Mouse (Mus musculus): ENCODE results near the gene Olfr370. TPM values are rescaled to one million over a fixed set of nuclear protein-coding genes. Genes with fewer than 3 reads are reported as not detected.

Gene Olfr370
- total and polyA plus RNA-seq, 3 experiments: not detected

GRCm38 (mm10) chr8:83576921-83577320, 41.3 kb downstream of the Olfr370 start:
- no peak for DNase-seq (ENCODE audit: extremely low read depth)
- Histone ChIP-seq H3K36me3 (replicated peaks in 1 of 2; ENCODE audit: control insufficient read depth in 1 of 2, insufficient read depth in 1 of 2, low read length in 1 of 2) (peaks cover 7 to 72% of the 10 kb centered on the region in 2 experiments), H3K4me2 (ENCODE audit: insufficient read depth, low read depth, poor library complexity, severe bottlenecking) (no peak overlapping the region), H3K27ac (ENCODE audit: insufficient read depth, low read depth) (no peak overlapping the region), H3K4me3 (replicated peaks in 1 of 3; ENCODE audit: low read depth in 2 of 3, low read length in 2 of 3, poor library complexity in 1 of 3) (no peak overlapping the region), H3K4me1 (ENCODE audit: control insufficient read depth in 1 of 2, insufficient read depth in 2 of 2) (peaks cover 29 to 37% of the 10 kb centered on the region in 2 experiments), H3K79me2 (replicated peaks; ENCODE audit: control insufficient read depth, extremely low read depth, insufficient read depth, poor library complexity, severe bottlenecking) (peaks cover 14% of the 10 kb centered on the region), H3K9ac (ENCODE audit: insufficient read depth, low read depth) (no peak overlapping the region), H3K27me3 (replicated peaks) (no peaks in the 10 kb centered on the region), H3K9me3 (replicated peaks; ENCODE audit: low read length) (no peaks in the 10 kb centered on the region)
- TF ChIP-seq MAZ (IDR thresholded peaks at IDR 0.05; ENCODE audit: low read depth, low read length): no peak
- no peak for TF ChIP-seq MEF2A (IDR thresholded peaks at IDR 0.05; ENCODE audit: borderline replicate concordance, low read depth, low read length)
- TF ChIP-seq KAT2A (IDR thresholded peaks at IDR 0.05; ENCODE audit: insufficient replicate concordance, low read length): no peak
- TF ChIP-seq POLR2AphosphoS2 (IDR thresholded peaks at IDR 0.05; ENCODE audit: low read depth, low read length): no peak
- no peak for TF ChIP-seq MAFK (IDR thresholded peaks at IDR 0.05; ENCODE audit: insufficient replicate concordance, low read length)
- TF ChIP-seq CHD2 (IDR thresholded peaks at IDR 0.05; ENCODE audit: low read length): no peak
- TF ChIP-seq ZKSCAN1 (IDR thresholded peaks at IDR 0.05; ENCODE audit: borderline replicate concordance, low read depth, low read length): no peak
- no peak for TF ChIP-seq CHD1 (IDR thresholded peaks at IDR 0.05; ENCODE audit: low read depth, low read length)
- TF ChIP-seq MXI1 (IDR thresholded peaks at IDR 0.05; ENCODE audit: low read depth, low read length): no peak
- no peak for TF ChIP-seq JUND (conservative IDR thresholded peaks at IDR 0.05; ENCODE audit: low read depth, low read length)
- TF ChIP-seq PAX5 (IDR thresholded peaks at IDR 0.05; ENCODE audit: low read length): no peak
- TF ChIP-seq MYC (IDR thresholded peaks at IDR 0.05; ENCODE audit: low read depth, low read length): no peak
- no peak for TF ChIP-seq ELF1 (IDR thresholded peaks at IDR 0.05; ENCODE audit: low read depth, low read length)
- TF ChIP-seq ZMIZ1 (IDR thresholded peaks at IDR 0.05; ENCODE audit: low read depth, low read length): no peak
- no peak for TF ChIP-seq RAD21 (IDR thresholded peaks at IDR 0.05; ENCODE audit: low read depth, low read length)
- dilution Hi-C loops (cut with MboI; ENCODE audit: extremely low pct_ligation_motif_present, extremely low pct_unique_long_range_greater_than_20kb, low sequenced_read_pairs) (no loop called here), in situ Hi-C loops (cut with MboI; ENCODE audit: low pct_ligation_motif_present, low pct_unique_long_range_greater_than_20kb, low sequenced_read_pairs) (no loop called here)

GRCm38 (mm10) chr8:83577384-83577791, 41.8 kb downstream of the Olfr370 start:
- H3K9me3 ChIP-seq (replicated peaks; ENCODE audit: low read length): no peaks in the 10 kb centered on the region
- H3K4me1 ChIP-seq (ENCODE audit: control insufficient read depth in 1 of 2, insufficient read depth in 2 of 2): peaks cover 27 to 32% of the 10 kb centered on the region in 2 experiments

More at GRCm38 (mm10) chr8:83577384-83577791, 41.8 kb downstream of the Olfr370 start:
- Histone ChIP-seq H3K27me3 (replicated peaks) (no peaks in the 10 kb centered on the region), H3K9ac (ENCODE audit: insufficient read depth, low read depth) (no peak overlapping the region), H3K4me3 (replicated peaks in 1 of 3; ENCODE audit: low read depth in 2 of 3, low read length in 2 of 3, poor library complexity in 1 of 3) (no peak overlapping the region), H3K27ac (ENCODE audit: insufficient read depth, low read depth) (no peak overlapping the region), H3K4me2 (ENCODE audit: insufficient read depth, low read depth, poor library complexity, severe bottlenecking) (no peak overlapping the region), H3K79me2 (replicated peaks; ENCODE audit: control insufficient read depth, extremely low read depth, insufficient read depth, poor library complexity, severe bottlenecking) (peaks cover 10% of the 10 kb centered on the region), H3K36me3 (replicated peaks in 1 of 2; ENCODE audit: control insufficient read depth in 1 of 2, insufficient read depth in 1 of 2, low read length in 1 of 2) (peaks cover 3 to 72% of the 10 kb centered on the region in 2 experiments)
- TF ChIP-seq ZMIZ1 (IDR thresholded peaks at IDR 0.05; ENCODE audit: low read depth, low read length) (no peak), MXI1 (IDR thresholded peaks at IDR 0.05; ENCODE audit: low read depth, low read length) (no peak), MEF2A (IDR thresholded peaks at IDR 0.05; ENCODE audit: borderline replicate concordance, low read depth, low read length) (no peak), MYC (IDR thresholded peaks at IDR 0.05; ENCODE audit: low read depth, low read length) (no peak)
- in situ Hi-C loops (cut with MboI; ENCODE audit: low pct_ligation_motif_present, low pct_unique_long_range_greater_than_20kb, low sequenced_read_pairs) (no loop called here), dilution Hi-C loops (cut with MboI; ENCODE audit: extremely low pct_ligation_motif_present, extremely low pct_unique_long_range_greater_than_20kb, low sequenced_read_pairs) (no loop called here)
- DNase-seq (ENCODE audit: extremely low read depth): no peak

Measured in CH12.LX (cell line).